Mouse (Mus musculus): ENCODE results near the gene Nxnl1.

Nxnl1 gene

DNA sequence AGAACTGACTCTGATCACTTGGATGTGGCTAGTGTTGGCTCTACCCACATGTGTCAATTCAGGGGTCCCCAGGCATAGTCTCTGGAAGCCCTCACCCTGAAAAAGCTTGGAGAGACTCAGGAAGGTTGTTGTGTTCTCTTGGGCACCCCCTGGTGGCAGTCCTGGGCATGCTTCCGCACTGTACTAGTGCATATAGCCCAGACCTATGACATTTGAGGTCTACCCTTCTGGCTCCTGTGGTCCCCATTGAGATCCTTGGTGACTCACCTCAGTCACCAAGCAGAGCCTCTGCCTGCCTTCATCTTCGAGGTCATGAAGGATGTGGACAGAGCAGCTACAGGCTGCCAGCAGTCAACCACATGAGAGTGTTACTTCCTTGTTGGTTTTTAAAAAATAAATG is 20.5 kb upstream of the Nxnl1 start:
- peak in 1 of 2 experiments; percentile 43 for DNase-seq (ENCODE audit: low read depth in 2 of 2, low spot score in 2 of 2)

DNA sequence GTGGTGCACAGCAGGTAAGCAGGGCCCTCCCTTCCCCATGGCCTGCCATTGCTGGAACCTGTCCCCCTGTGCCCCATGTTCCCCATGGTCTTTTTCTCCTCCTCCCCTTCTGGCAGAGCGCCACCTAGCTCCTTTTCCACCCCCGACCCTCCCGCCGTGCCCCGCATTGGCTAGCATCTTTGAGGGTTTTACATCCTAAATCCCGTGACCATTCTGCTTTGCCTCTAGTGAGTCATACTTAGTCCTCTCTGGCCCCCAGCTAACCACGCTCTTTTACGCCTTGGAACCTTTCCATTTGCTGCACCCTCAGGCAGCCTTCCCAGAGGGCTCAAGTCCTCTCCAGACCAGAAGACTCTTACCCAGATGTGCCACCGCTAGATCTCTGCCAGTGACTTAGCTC is 13.8 kb upstream of the Nxnl1 start:
- no peak for DNase-seq (ENCODE audit: low read depth in 2 of 2, low spot score in 2 of 2)

DNA sequence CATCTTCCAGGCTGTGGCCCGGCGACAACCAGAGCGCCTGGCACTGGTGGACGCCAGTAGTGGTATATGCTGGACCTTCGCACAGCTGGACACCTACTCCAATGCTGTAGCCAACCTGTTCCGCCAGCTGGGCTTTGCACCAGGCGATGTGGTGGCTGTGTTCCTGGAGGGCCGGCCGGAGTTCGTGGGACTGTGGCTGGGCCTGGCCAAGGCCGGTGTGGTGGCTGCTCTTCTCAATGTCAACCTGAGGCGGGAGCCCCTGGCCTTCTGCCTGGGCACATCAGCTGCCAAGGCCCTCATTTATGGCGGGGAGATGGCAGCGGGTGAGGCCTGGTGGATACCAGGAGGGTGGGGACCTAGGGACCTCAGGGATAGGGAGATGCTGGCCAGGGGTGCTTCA is 13.1 kb upstream of the Nxnl1 start:
- no peak for DNase-seq (ENCODE audit: low read depth in 2 of 2, low spot score in 2 of 2)

DNA sequence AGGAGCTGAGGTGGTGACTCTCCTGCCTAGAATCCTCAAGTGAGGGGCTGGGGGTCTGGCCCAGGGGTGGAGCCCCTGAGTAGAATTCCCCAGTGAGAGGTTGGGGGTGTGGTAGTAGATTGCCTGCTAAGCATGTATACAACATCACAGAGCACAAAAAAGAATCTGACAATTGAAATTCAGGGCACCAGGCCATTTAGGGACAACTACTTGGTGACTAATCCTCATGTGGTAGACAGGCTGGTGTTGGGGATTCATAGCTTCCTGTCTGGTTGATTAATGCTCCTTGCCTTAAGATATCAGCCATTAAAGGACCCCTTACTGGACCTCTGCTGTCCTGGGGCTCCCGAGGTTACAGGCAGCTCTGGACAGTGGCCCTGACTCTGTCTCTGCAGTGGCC is 12.6 kb upstream of the Nxnl1 start:
- DNase-seq (ENCODE audit: low read depth in 2 of 2, low spot score in 2 of 2) = no peak

DNA sequence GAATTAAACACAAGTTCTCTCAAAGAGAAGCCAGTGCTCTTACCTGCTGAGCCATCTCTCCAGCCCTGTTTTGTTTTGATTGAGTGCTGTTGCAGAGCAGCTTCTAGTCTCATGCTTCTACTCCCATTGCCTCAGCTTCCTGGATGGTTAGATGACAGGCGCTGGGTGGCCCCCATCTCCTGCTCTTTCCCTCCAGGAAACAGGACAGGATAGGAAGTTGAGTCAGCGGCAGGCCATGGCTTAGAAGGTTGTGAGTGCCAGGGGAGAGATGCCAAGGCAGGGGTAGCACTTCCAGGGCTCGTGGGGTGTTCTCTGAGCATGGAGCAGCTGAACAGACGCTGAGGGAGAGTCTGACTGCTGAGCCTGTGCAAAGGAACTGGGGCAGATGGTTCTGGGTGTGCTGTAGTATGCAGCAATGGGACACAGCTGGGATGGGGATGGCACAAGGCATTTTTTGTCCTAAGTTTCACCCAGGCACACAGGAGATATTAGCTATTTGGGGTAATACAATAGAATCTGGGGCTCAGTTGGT is 11.5 kb upstream of the Nxnl1 start:
- DNase-seq (ENCODE audit: low read depth in 2 of 2, low spot score in 2 of 2) = no peak

DNA sequence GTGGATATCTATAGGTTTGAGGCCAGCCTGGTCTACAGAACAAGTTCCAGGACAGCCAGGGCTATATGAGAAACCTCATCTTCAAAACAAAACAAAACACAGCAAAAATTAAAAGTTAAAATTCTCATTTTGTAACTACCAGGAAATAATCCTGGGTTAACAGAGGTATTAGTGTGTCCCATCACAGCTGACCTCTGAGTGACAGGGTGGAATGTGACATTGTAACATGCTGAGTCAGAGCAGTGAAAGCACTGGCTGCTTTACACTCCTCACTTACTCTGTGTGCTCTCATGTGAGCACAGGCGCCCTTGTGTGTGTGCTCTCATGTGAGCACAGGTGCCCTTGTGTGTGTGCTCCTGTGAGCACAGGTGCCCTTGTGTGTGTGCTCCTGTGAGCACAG is 8.6 kb upstream of the Nxnl1 start:
- DNase-seq (ENCODE audit: low read depth in 2 of 2, low spot score in 2 of 2) = no peak

DNA sequence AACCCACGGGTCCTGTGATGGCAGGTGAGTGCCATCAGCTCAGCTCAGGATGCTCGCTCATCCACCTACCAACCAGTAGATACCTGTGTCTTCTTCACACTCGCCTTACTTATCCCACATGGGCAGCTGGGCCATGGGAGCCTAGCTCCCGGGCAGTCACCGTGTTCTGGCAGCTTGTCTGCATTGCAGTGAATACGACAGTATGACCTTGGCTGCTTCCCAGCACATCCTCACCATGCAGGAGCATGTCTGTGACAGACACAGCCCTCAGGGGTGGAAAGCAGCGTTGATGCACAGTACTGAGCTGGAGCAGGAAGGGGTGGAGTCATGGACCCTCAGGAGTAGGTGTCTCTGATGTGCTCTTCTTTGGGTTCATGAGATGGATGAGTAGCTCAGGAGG is 8.0 kb upstream of the Nxnl1 start:
- DNase-seq (ENCODE audit: low read depth in 2 of 2, low spot score in 2 of 2) = no peak

DNA sequence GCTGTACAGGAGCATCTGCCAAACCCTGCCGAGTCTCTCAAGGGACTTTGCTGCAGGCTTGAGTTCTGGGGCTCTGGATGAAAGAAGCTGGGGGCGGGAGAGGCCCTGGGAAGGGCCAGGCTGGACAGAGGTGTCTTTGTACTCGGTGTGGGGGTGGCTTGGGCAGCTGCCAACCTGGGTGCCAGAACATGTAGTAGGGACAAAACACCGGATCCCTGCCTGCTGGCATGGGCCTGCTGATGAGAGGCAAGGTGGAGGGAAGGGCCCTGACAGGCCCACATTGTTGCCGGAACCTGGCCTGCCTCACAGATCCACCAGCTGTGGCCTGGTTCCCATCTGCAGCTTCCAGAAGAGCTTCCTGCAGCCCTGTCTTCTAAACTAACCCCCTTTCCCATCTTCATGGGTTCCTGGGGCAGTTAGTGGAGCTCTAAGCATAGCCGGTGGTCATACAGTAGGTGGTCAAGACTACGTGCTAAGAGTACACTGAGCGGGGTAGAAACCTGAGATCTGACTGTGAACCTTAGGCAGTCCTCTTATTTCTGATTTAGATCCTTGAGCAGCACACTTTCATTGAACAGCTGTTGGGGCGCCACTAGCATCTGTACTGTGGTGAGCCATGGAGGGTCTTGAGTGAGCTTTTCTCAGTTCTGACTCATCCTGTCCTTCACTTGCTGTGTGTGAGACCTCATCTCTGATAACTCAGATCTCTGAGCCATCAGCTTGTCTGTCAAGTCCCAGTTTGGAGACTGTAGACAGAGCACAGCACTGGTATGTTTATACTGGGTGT is 6.6 kb upstream of the Nxnl1 start:
- DNase-seq (ENCODE audit: low read depth in 2 of 2, low spot score in 2 of 2) = no peak

DNA sequence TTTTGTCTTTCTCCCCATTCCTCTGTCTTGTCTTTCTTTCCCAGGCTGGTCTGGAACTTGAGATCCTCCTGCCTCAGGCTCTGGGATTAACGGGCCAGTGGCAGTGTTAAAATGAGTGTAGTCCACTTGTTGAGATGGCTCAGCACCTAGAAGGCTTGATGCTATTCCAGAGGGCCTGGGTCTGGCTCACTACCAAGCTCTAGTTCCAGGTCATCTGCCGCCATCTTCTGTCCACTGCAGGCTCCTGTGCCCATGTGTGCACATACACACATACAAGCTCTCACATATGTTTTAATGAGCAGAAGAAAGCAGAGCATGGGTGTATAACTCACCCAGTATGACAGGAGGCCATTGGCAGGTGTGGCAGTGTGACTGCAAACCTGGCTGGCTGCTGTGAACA is 5.7 kb upstream of the Nxnl1 start:
- no peak for DNase-seq (ENCODE audit: low read depth in 2 of 2, low spot score in 2 of 2)

DNA sequence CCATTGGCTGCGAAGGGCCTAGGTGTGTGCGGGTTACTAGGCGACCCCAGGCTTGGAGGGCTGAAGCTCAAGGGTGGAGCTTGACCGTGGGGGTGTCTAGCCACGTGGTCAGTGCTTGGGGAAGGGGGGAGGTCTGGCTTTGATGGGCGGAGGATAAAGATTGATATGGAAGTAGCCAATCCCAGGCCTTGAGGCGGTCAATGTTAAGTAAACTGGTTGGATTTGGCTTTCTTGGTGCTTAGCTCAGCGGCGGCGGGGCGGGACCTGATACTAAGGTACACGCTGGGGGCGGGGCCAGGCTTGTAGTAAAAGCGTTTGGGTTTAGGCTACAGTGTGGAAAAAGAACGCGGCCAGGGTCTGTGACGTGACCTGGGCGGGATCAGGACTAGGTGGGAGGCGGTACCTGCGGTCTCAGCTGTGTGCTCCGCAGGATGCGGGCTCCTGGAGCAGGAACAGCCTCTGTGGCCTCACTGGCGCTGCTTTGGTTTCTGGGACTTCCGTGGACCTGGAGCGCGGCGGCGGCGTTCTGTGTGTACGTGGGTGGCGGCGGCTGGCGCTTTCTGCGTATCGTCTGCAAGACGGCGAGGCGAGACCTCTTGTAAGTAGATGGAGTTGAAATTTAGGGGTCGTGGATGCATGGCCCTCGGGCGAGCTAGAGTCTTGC is 4.0 kb upstream of the Nxnl1 start:
- DNase-seq (ENCODE audit: low read depth in 2 of 2, low spot score in 2 of 2) = peak; percentile 76 to 82

DNA sequence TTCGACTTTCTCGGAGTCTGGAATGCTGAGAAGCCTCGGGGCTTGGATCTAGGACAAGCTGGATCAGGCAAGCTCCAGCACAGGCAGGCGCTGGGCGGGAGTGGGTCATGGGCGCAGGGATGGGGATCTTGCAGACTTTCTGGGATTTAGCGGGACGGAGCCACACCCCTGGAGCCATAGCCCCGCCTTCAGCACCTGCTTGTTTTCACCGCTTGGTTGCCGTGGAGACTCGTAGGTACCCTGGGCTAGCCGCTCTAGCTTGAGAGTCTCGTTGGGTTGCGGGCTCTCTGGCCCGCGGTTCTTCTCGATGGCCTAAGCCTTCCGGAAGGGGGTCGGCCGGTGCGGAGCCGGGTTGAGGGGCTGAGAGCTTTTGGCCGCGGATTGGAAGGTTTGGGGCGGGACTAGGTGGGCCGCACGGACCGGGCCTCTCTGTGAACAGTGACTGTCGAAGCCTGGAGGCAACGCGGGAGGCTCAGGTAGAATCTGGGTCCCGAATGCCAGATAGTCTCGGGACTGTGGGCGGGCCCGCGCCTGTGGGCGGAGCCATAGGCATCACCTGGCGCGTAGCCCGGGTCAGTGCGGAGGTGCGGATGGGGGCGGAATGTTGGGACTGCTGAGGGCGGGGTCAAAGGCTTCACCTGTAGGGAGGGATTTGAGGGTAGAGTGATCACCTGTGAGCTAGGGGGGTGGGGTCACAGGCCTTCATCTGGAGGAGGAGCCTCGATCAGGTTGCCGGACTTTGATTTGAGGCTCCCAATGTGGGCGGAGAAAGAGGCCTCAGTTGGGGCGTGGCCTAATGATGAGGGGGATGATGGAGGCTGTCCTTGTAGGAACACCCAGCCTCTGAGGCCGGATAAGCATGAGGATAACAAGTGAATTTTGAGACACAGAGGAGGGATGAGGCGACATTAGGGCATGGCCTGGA is 3.2 kb upstream of the Nxnl1 start:
- peak; percentile 28 to 44 for DNase-seq (ENCODE audit: low read depth in 2 of 2, low spot score in 2 of 2)

DNA sequence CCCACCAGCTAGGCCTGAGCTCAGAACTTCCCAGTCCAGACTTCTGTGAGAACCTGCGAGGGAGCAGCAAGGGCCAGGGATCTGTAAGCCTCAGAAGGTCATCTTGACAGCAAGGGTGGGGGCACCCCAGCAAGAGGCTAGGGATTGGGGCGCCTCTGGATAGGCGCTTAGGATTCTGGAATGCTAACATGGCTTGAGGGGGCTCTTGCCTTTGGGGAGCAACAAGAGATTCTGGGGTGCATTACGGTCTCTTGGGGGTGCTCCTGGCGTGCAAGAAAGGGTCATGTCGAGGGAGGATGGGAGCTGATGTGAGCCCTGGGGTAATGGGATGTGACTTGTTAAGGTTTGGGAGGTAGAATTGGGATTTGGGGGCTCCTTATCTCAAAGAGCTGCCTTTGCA is 2.5 kb upstream of the Nxnl1 start:
- DNase-seq (ENCODE audit: low read depth in 2 of 2, low spot score in 2 of 2) = no peak

DNA sequence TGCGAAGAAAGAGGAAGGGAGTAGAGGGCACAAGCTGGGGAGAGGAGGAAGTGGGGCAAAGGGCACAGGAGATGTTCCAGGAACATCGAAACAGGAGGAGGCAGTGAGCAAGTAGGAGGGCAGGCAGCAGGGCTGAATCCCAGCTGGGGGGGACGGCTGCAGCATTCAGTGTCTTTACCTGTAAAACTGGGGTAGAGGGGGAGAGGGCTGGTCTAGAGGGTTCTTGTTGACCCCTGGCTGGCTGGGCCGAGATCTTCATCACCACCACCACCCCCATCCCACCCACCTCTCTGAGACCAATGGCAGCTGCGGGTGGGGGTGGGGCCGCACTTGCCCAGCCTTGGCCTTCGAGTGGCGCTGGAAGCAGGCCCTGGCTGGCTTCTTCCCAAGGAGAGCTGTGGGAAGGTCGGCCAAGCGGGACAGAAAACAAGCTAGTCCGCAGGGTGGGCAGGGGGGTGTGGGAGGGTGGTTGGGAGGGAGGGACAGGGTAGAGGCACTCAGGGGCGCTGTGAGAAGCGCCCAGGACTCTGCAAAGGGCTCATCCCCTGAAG is 2.1 kb upstream of the Nxnl1 start, which contains the start of gene Slc27a1:
Gene Slc27a1, plus strand, starts transcription at position 496 of the 551 bp plus-strand sequence.
- DNase-seq (ENCODE audit: low read depth in 2 of 2, low spot score in 2 of 2) = no peak

DNA sequence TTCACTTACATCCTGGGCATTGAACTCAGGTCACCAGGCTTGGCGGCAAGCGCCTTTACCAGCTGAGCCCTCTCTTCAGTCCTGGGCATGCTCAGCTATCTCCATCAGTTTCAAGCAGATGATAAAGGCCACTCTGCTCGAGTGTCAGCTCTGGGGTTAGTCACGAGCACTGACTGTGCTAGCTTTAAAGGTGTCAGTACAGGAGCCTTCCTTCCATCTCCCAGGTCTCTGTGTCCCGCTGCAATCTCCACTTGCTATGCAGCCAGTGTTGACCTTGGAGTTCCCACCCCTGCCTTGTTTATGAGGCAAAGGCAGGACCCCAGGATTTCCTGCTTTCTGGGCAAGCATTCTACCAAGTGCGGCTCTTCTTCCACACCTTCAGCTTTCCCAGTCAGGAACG is 1.2 kb upstream of the Nxnl1 start:
- DNase-seq (ENCODE audit: low read depth in 2 of 2, low spot score in 2 of 2) = no peak

DNA sequence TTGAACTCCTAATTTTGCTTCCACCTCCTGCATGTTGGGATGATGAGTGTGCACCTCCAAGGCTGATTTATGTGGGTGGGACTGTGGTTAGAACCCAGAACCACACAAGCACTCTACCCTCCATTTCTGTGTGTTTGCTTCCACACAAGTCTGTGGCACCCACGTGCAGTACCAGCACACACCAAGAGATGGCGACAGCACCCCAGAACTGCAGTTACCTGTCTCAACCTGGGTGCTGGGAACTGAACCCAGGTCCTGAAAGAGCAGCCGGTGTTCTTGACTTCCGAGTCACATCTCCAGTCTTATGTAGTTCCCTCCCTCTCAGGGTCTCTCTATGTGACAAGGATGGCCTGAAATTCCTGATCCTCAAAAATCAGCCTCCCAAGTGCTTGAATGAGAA is 2.4 kb downstream of the Nxnl1 start:
- no peak for DNase-seq (ENCODE audit: low read depth in 2 of 2, low spot score in 2 of 2)

DNA sequence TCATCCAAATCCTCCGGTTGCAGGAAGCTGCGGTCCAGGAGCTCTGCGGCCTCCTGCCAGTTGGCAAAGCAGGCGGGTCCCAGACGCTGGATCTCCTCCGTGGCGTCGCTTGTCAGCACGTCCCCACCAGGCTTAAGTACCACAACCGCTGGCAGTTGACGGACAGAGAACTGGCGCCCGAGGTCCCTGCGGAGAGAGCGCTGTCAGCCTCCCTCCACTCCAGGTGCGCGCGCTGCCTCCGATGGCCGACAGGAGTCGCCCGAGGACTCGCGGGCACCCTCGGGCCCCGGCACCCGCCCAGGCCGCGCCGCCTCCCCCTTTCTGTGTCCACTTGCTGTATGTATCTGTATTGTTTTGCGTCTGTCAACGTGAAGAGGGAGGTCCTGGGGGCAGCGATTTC is 3.6 kb downstream of the Nxnl1 start:
- peak; percentile 58 to 71 for DNase-seq (ENCODE audit: low read depth in 2 of 2, low spot score in 2 of 2)

DNA sequence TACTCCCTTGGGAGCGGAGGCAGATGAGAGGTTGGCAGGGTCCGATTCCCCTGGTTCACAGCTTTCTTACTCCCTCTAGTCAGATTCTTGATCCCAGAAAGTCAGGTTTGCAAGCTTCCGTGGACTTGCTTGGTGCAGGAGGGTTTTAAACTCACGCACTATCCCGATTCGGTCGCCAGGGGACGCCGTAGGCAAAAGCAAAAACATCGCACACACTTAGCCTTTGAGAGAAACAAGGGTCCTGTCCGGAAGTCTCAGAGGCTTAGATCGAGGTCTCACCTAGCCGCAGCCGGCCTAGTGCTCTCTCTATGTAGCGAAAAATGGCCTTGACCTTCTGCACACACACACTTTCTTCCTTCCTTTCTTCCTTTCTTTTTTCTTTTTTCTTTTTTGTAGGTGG is 5.0 kb downstream of the Nxnl1 start:
- DNase-seq (ENCODE audit: low read depth in 2 of 2, low spot score in 2 of 2) = peak; percentile 55 to 69

DNA sequence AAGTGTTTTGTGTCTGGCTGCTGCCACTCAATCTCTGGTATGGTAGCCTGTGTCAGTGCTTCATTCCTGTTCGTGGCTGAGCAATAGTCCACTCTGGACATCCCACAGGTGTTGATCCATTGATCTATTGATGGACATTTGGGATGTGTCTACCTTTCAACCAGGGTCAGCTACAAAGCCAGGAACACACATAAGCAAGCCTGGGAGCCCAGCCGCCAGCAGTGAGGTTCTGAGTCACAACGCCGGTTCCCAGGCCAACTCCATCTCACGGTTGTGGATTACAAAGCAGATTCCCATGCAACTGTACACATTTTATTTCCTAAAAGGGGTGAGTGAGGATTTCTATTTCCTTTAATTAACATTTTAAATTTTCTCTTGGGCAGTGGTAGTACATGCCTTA is 5.6 kb downstream of the Nxnl1 start:
- no peak for DNase-seq (ENCODE audit: low read depth in 2 of 2, low spot score in 2 of 2)

DNA sequence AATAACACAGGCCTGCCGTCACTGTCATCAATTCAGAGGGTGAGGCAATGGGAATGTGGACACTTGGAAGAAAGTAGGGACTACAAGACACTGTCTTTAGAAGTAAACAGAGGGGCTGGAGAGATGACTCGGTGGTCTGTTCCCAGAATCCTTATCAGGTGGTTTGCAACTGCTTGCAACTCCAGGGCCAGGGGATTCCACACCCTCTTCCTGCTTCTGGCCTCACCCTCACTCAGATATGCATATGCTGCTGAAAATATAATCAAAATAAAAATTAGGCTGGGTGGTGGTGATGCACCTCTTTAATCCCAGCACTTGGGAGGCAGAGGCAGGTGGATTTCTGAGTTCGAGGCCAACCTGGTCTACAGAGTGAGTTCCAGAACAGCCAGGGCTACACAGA is 6.3 kb downstream of the Nxnl1 start:
- DNase-seq (ENCODE audit: low read depth in 2 of 2, low spot score in 2 of 2) = no peak

DNA sequence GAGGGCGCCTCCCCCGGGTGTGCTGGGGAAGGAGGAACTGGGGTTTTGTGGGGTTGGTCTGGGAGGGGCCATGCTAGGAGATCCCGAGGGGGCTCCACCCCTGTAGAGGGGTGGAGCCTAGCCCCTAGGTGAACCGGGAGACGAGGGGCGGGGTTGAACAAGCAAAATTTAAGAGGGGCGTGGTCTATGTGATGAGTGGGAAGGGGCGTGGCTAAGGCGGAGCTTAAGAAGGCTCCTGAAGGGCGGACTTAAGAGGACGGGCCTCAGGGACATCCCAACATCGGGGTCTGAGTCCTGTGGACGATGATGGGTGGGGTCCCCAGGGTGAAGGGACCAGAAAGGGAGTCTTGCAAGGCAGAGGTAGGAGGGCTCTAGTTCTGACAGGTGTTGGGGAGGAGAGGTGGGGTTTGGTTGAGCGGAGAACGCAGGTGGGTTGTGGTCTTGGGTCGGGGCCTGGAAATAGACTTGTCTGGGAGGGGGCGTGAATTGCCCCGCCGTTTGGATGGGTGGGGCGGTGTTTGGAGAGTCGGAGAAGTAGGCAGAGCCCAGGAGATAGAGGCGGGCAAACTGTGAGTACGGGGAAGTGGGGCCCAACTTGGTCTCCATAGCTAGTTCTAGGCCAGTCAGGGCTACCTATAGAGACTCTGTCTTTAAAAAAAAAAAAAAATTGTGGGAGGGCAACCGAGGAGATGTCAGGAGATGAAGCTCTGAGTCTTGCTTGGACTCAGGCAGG is 7.3 kb downstream of the Nxnl1 start:
- peak; percentile 29 to 53 for DNase-seq (ENCODE audit: low read depth in 2 of 2, low spot score in 2 of 2)
